Mouse (Mus musculus): ENCODE measurements at regions not wholly inside any gene's neighbourhood (a gene's known extent, or its start where the extent isn't known, plus 50 kb on each side); places are given as distances from the start of the nearest gene placed in this dataset.

GRCm38 (mm10) chr17:85785625-85786294, 97.7 kb upstream of the Six2 start:
- no peak for ATAC-seq (replicated peaks; ENCODE audit: poor library complexity, severe bottlenecking)

GRCm38 (mm10) chr17:85780477-85780876, 92.4 kb upstream of the Six2 start:
- no peak for ATAC-seq (replicated peaks; ENCODE audit: poor library complexity, severe bottlenecking)

GRCm38 (mm10) chr17:85776876-85777275, 88.8 kb upstream of the Six2 start:
- ATAC-seq (replicated peaks; ENCODE audit: poor library complexity, severe bottlenecking): no peak

DNA sequence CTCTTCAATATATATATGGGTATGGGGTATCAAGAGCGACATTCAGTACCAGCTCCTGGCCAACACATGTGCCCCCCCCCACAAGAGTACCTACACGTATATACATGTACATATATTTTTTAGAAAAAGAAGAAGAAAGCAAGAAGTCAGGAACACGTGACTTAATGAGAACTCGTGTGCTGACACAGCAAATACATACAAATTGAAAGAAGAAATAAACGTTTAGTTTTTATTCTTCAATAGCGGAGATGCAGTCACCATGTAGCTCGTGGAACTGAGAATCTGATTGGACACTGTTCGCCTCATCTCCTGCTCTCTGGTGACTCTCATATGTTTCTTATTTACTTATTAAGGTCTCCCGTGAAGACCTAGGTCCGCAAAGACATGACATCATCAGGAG, 80.3 kb upstream of the Six2 start:
- no peak for ATAC-seq (replicated peaks; ENCODE audit: poor library complexity, severe bottlenecking)

DNA sequence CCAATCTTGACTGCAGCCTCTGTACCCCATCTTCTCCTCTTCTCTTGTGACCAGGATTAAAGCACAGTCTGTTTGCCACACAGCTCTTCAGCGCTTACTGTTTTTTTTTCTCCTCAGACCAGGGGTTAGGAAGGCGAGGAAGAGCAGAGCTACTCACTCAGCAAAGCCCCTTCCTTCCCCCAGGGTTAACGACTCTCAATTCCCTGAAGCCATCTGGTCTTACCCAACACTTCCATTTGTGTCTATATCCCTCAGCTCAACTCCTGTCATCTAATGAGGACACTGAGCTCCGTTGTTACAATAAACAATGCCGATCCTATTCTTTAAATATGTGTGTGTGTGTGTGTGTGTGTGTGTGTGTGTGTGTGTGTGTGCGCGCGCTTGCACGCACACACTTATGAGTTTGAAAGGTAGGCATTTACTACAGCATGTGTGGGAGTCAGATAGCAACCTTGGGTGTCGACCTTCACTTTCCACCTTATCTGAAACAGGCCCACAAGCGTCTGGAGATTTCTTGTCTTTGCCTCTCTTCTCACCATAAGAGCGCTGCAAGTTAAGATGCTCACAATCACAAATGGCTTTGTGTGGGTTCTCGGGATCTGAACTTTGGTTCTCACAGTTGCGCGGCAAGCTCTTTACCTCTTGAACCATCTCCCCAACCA, 79.3 kb upstream of the Six2 start:
- ATAC-seq (replicated peaks; ENCODE audit: poor library complexity, severe bottlenecking): no peak

GRCm38 (mm10) chr17:85766556-85766955, 78.5 kb upstream of the Six2 start:
- ATAC-seq (replicated peaks; ENCODE audit: poor library complexity, severe bottlenecking): no peak

- no peak for ATAC-seq (replicated peaks; ENCODE audit: poor library complexity, severe bottlenecking)
Measured at GRCm38 (mm10) chr17:85758581-85759098, 70.6 kb upstream of the Six2 start.

GRCm38 (mm10) chr17:85757647-85758046, 69.6 kb upstream of the Six2 start:
- ATAC-seq (replicated peaks; ENCODE audit: poor library complexity, severe bottlenecking): no peak

DNA sequence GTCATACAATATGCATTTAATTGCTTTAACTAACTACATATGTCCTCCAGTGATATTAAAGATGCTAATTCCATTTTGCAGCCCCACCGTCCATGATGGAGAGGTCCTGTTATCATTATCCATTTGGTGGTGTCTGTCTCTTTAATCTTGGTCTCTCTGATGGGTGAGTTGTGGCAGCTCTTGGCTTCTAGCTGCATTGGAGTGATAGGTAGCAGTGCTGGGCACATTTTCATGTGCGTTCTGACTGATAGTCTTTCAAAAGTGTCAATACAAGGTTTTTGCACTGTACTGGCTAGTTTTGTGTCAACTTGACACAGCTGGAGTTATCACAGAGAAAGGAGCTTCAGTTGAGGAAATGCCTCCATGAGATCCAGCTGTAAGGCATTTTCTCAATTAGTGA, 67.5 kb upstream of the Six2 start:
- ATAC-seq (replicated peaks; ENCODE audit: poor library complexity, severe bottlenecking): no peak

DNA sequence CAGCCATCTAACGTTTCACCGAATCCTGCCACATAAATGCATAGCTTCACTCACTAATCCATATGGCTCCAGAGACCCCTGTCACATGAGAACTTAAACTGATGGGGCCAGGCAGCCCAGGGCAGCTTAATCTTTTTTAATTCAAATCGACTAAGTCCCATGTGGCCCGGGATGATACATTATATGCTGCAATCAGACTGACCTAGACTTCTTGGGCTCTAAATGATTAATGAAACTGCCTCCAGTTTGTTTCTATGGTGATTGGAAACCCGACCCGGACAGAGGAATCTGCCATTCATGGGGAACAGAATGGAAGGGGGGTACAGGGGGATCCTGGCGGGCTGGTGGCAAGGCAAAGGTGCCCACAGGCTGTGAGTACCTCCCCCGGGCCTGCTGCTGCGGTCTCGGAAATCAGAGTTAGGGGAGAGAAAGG, 60.6 kb upstream of the Six2 start:
- ATAC-seq (replicated peaks; ENCODE audit: poor library complexity, severe bottlenecking): no peak

DNA sequence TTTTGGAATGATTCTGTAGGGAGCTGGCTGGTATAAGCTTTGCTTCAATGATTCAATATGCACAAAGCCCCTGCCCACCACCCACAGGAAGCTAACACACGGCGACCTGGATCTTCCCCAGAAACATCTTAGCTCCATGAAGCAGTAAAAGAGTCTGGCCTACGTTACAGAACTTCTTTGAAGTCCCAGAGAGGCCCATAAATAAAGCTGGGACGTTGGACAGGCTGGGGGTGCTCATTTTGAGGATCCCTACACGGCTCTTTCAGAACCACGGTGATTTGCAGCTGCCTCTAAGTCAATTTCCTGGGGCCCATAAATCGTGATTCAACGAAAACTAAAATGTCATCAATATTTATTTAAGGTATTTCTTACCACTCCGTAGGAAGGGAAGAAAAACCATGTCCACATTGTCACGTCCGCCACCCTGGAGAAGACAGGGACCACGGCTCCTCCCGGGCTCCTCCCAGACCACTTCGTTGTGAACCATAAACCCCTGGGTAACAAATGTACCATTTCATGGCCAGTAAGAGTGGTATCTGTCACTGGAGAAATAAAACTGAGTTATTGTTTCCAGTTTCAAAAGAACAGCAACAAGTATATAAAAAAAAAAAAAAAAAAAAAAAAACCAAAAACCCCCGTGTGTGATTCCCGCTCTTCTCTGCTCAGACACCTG, 60.0 kb upstream of the Six2 start:
- ATAC-seq (replicated peaks; ENCODE audit: poor library complexity, severe bottlenecking): no peak
